Mouse (Mus musculus): ENCODE results near the gene Med14. TPM values are rescaled to one million over a fixed set of nuclear protein-coding genes. Genes with fewer than 3 reads are reported as not detected.

The Med14 gene
- 10.9 TPM for polyA plus RNA-seq (2012; fragmentation: generic; extraction: Trizol)
- long read RNA-seq, experiment 1, partial matches to known transcripts: 1 of 10 reads
- long read RNA-seq, experiment 1, other reads (novel, unspliced or antisense): 9 of 10 reads
- long read RNA-seq, experiment 2, full-length matches to known transcripts: 12 of 38 reads
- long read RNA-seq, experiment 2, partial matches to known transcripts: 16 of 38 reads
- long read RNA-seq, experiment 2, other reads (novel, unspliced or antisense): 10 of 38 reads

DNA sequence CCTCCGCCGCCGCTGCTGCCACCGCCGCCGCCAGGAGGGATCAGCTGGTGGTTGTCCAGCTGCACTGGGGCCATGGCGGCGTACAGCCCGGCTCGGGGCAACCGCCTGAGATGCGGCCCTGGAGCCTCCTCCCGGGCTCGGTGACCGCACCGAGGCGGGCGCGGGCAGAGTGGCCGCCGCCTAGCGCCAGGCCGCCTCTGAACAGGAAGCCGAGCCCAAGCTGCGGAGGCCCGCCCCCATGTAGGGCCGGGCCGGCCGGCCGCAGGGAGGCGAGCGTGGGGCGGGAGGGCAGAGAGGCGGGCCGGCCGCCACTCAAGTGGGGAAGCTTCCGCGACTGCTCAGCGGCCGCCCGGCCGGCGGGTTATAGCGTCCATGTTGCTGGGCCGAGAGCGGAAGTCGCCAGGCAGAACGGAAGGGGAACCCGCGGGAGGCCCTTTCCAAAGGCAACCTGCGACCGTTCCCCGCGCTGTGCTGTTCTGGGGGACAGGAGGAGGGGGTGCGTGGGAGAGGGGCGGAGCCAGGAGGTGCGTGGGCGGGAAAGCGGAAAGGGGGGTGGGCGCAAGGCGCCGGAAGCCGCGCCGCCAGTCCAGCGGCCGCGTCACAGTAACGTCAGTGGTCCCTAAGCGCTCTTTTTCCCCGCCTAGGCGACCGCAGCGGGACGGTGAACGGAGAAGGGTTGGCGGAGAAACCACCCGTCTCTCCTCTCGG, at the start of gene Med14:
Med14 (minus strand) TSS at position 448 of the 708 bp plus-strand sequence.
- H3K4me3 ChIP-seq (ENCODE audit: insufficient read depth, poor library complexity, severe bottlenecking): peak within 1 kb of the TSS; percentile 50

GRCm38 (mm10) chrX:12800559-12800958, 38.7 kb upstream of the Med14 start:
- no peaks in the 10 kb centered on the region for H3K36me3 ChIP-seq (ENCODE audit: control insufficient read depth, insufficient read depth)
- no peaks in the 10 kb centered on the region for H3K79me3 ChIP-seq (ENCODE audit: low read depth)
- no peaks in the 10 kb centered on the region for H3K27me3 ChIP-seq (ENCODE audit: control insufficient read depth, insufficient read depth, insufficient read length)
- no peak overlapping the region for H3K4me3 ChIP-seq (ENCODE audit: insufficient read depth, poor library complexity, severe bottlenecking)
- no peaks in the 10 kb centered on the region for H3K79me2 ChIP-seq (ENCODE audit: control insufficient read depth, insufficient read depth)
- TF ChIP-seq MYOD1 (IDR thresholded peaks at IDR 0.05; ENCODE audit: control insufficient read depth, insufficient read length, low read depth) (no peak), MYOG (IDR thresholded peaks at IDR 0.05; ENCODE audit: control insufficient read depth, extremely low read depth, insufficient read length) (no peak), CTCF (IDR thresholded peaks at IDR 0.05; ENCODE audit: control insufficient read depth, insufficient read depth, insufficient read length) (no peak), MAX (IDR thresholded peaks at IDR 0.05) (no peak), FOSL1 (IDR thresholded peaks at IDR 0.05; ENCODE audit: insufficient read depth, low read length, poor library complexity, severe bottlenecking) (no peak), CEBPB (IDR thresholded peaks at IDR 0.05; ENCODE audit: low read depth) (no peak), USF1 (IDR thresholded peaks at IDR 0.05; ENCODE audit: low read depth) (no peak)
- no peak overlapping the region for H3ac ChIP-seq (ENCODE audit: control insufficient read depth, insufficient read length, low read depth)

More for the DNA sequence above, at the start of gene Med14:
- Histone ChIP-seq H3K79me2 (ENCODE audit: control insufficient read depth, insufficient read depth) (peaks cover 47% of the 10 kb centered on the region), H3ac (ENCODE audit: control insufficient read depth, insufficient read length, low read depth) (peak within 1 kb of the TSS; percentile 90), H3K27me3 (ENCODE audit: control insufficient read depth, insufficient read depth, insufficient read length) (no peaks in the 10 kb centered on the region), H3K79me3 (ENCODE audit: low read depth) (peaks cover 40% of the 10 kb centered on the region), H3K36me3 (ENCODE audit: control insufficient read depth, insufficient read depth) (no peaks in the 10 kb centered on the region)
- no peak for TF ChIP-seq MYOD1 (IDR thresholded peaks at IDR 0.05; ENCODE audit: control insufficient read depth, insufficient read length, low read depth)
- no peak for TF ChIP-seq CTCF (IDR thresholded peaks at IDR 0.05; ENCODE audit: control insufficient read depth, insufficient read depth, insufficient read length)
- TF ChIP-seq CEBPB (IDR thresholded peaks at IDR 0.05; ENCODE audit: low read depth): no peak

DNA sequence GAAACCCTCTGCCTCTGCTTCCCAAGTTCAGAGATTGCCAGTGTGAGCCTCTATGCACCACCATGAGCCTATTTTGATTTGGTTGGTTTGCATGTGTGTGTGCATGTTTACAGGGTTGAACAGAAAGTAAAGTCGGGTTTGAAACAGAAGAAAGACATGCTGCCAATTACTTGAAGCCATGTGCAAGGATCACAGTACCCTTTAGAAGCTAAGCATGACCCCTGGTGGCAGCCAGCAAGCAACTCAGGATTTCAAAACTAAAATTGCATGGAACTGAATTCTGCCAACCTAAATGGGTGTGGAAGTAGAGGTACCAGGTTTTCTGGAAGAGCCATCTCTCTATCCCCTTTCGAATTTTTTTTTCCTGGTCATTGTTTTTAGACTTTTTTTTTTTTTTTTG, 33.0 kb upstream of the Med14 start:
- Histone ChIP-seq H3K36me3 (ENCODE audit: control insufficient read depth, insufficient read depth) (no peaks in the 10 kb centered on the region), H3K79me2 (ENCODE audit: control insufficient read depth, insufficient read depth) (no peaks in the 10 kb centered on the region), H3K27me3 (ENCODE audit: control insufficient read depth, insufficient read depth, insufficient read length) (no peaks in the 10 kb centered on the region), H3K4me3 (ENCODE audit: insufficient read depth, poor library complexity, severe bottlenecking) (no peak overlapping the region), H3ac (ENCODE audit: control insufficient read depth, insufficient read length, low read depth) (no peak overlapping the region), H3K79me3 (ENCODE audit: low read depth) (no peaks in the 10 kb centered on the region)
- TF ChIP-seq MYOD1 (IDR thresholded peaks at IDR 0.05; ENCODE audit: control insufficient read depth, insufficient read length, low read depth): no peak

GRCm38 (mm10) chrX:12791674-12792340, 29.9 kb upstream of the Med14 start:
- H3ac ChIP-seq (ENCODE audit: control insufficient read depth, insufficient read length, low read depth): no peak overlapping the region
- H3K79me3 ChIP-seq (ENCODE audit: low read depth): no peaks in the 10 kb centered on the region

DNA sequence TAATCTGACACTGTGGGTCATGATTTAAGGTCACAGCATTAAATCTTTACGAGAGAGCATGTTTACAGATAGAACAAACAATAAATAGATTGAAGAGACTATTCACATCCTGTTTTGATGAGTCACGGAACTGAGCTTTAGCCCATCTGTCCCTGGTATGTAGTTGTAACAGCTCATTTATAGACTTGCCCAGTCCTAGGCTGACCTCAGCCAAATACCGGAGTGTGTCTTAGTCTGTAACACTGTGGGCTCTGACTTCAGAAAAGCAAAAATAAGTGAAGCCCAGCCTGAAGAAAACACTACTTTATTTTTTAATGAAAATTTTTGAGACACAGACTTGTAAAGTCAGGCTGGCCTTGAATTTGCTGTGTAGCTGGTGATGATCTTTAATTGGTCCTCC, 11.4 kb upstream of the Med14 start:
- H3K79me3 ChIP-seq (ENCODE audit: low read depth): no peaks in the 10 kb centered on the region
- TF ChIP-seq MYOD1 (IDR thresholded peaks at IDR 0.05; ENCODE audit: control insufficient read depth, insufficient read length, low read depth) (no peak), MAX (IDR thresholded peaks at IDR 0.05) (no peak), USF1 (IDR thresholded peaks at IDR 0.05; ENCODE audit: low read depth) (no peak), CEBPB (IDR thresholded peaks at IDR 0.05; ENCODE audit: low read depth) (no peak), MYOG (IDR thresholded peaks at IDR 0.05; ENCODE audit: control insufficient read depth, extremely low read depth, insufficient read length) (no peak), FOSL1 (IDR thresholded peaks at IDR 0.05; ENCODE audit: insufficient read depth, low read length, poor library complexity, severe bottlenecking) (no peak), CTCF (IDR thresholded peaks at IDR 0.05; ENCODE audit: control insufficient read depth, insufficient read depth, insufficient read length) (no peak)
- no peaks in the 10 kb centered on the region for H3K36me3 ChIP-seq (ENCODE audit: control insufficient read depth, insufficient read depth)
- no peaks in the 10 kb centered on the region for H3K27me3 ChIP-seq (ENCODE audit: control insufficient read depth, insufficient read depth, insufficient read length)
- H3K79me2 ChIP-seq (ENCODE audit: control insufficient read depth, insufficient read depth): no peaks in the 10 kb centered on the region
- H3ac ChIP-seq (ENCODE audit: control insufficient read depth, insufficient read length, low read depth): no peak overlapping the region
- H3K4me3 ChIP-seq (ENCODE audit: insufficient read depth, poor library complexity, severe bottlenecking): no peak overlapping the region

More at GRCm38 (mm10) chrX:12791674-12792340, 29.9 kb upstream of the Med14 start:
- Histone ChIP-seq H3K4me3 (ENCODE audit: insufficient read depth, poor library complexity, severe bottlenecking) (no peak overlapping the region), H3K27me3 (ENCODE audit: control insufficient read depth, insufficient read depth, insufficient read length) (no peaks in the 10 kb centered on the region), H3K79me2 (ENCODE audit: control insufficient read depth, insufficient read depth) (no peaks in the 10 kb centered on the region), H3K36me3 (ENCODE audit: control insufficient read depth, insufficient read depth) (no peaks in the 10 kb centered on the region)
- TF ChIP-seq MYOD1 (IDR thresholded peaks at IDR 0.05; ENCODE audit: control insufficient read depth, insufficient read length, low read depth) (no peak), CTCF (IDR thresholded peaks at IDR 0.05; ENCODE audit: control insufficient read depth, insufficient read depth, insufficient read length) (no peak), CEBPB (IDR thresholded peaks at IDR 0.05; ENCODE audit: low read depth) (no peak), MAX (IDR thresholded peaks at IDR 0.05) (no peak), FOSL1 (IDR thresholded peaks at IDR 0.05; ENCODE audit: insufficient read depth, low read length, poor library complexity, severe bottlenecking) (no peak), USF1 (IDR thresholded peaks at IDR 0.05; ENCODE audit: low read depth) (no peak), MYOG (IDR thresholded peaks at IDR 0.05; ENCODE audit: control insufficient read depth, extremely low read depth, insufficient read length) (no peak)
